Mouse (Mus musculus) gastrocnemius, postnatal 25 days (tissue): ENCODE measurements at regions not wholly inside any gene's neighbourhood (a gene's known extent, or its start where the extent isn't known, plus 50 kb on each side); places are given as distances from the start of the nearest gene placed in this dataset.

Experiments used
- DNase-seq: peaks from one replicate; pipeline ENCODE4 v3.0.0; 2022

GRCm38 (mm10) chr13:115671685-115672084 lies 569.9 kb upstream of the Itga1 start:
- no peak for DNase-seq

GRCm38 (mm10) chr13:115669516-115669915 lies 567.8 kb upstream of the Itga1 start:
- no peak for DNase-seq

- no peak for DNase-seq
Observed at GRCm38 (mm10) chr13:115655134-115655533, 553.4 kb upstream of the Itga1 start.

- DNase-seq: no peak
Observed at GRCm38 (mm10) chr13:115652935-115653334, 551.2 kb upstream of the Itga1 start.

GRCm38 (mm10) chr13:115652352-115652751 lies 550.6 kb upstream of the Itga1 start:
- no peak for DNase-seq

GRCm38 (mm10) chr13:115631410-115632105 lies 529.8 kb upstream of the Itga1 start:
- DNase-seq: no peak

- no peak for DNase-seq
Observed at GRCm38 (mm10) chr13:115630603-115631002, 528.8 kb upstream of the Itga1 start.

- no peak for DNase-seq
Observed at GRCm38 (mm10) chr13:115613174-115613573, 511.4 kb upstream of the Itga1 start.

- DNase-seq: no peak
Observed at GRCm38 (mm10) chr13:115606441-115606840, 504.7 kb upstream of the Itga1 start.

- DNase-seq: no peak
Observed at GRCm38 (mm10) chr13:115595126-115595671, 493.4 kb upstream of the Itga1 start.

GRCm38 (mm10) chr13:115575967-115576366 lies 474.2 kb upstream of the Itga1 start:
- no peak for DNase-seq

- DNase-seq: no peak
Observed at GRCm38 (mm10) chr13:115575052-115575891, 473.5 kb upstream of the Itga1 start.

GRCm38 (mm10) chr13:115541167-115541566 lies 439.4 kb upstream of the Itga1 start:
- DNase-seq: no peak

GRCm38 (mm10) chr13:115535900-115536299 lies 434.1 kb upstream of the Itga1 start:
- DNase-seq: no peak

GRCm38 (mm10) chr13:115513914-115514313 lies 412.1 kb upstream of the Itga1 start:
- no peak for DNase-seq

GRCm38 (mm10) chr13:115512214-115512613 lies 410.4 kb upstream of the Itga1 start:
- DNase-seq: no peak

GRCm38 (mm10) chr13:115508646-115509045 lies 406.9 kb upstream of the Itga1 start:
- DNase-seq: no peak

GRCm38 (mm10) chr13:115494399-115494798 lies 392.6 kb upstream of the Itga1 start:
- no peak for DNase-seq

- DNase-seq: no peak
Observed at GRCm38 (mm10) chr13:115475861-115476260, 374.1 kb upstream of the Itga1 start.

- no peak for DNase-seq
Observed at GRCm38 (mm10) chr13:115465689-115466088, 363.9 kb upstream of the Itga1 start.

GRCm38 (mm10) chr13:115451244-115451643 lies 349.5 kb upstream of the Itga1 start:
- no peak for DNase-seq

GRCm38 (mm10) chr13:115427091-115428033 lies 325.6 kb upstream of the Itga1 start:
- no peak for DNase-seq
